Mouse (Mus musculus) layer of hippocampus, postnatal 14 days (tissue): Measurements from ENCODE around the gene Ccnb2. TPM values are rescaled to one million over a fixed set of nuclear protein-coding genes. Genes with fewer than 3 reads are reported as not detected.
"Not testable (repeated sequence)": the region's sequence is repeated elsewhere in the genome, so short reads cannot be mapped to it uniquely, and the experiment has no call there.

Source experiments
- DNase-seq, 2 experiments: peaks; one replicate each; pipeline ENCODE4 v3.0.0; 2021 to 2022; ENCODE audit warnings: low spot score in 2 of 2, mixed read lengths in 1 of 2
- long read RNA-seq, 2 experiments: library from polyadenylated mRNA; stranded (forward); transcript quantifications; one replicate each; pipeline ENCODE4 v2.0.0; 2021
- total RNA-seq, 2 experiments: library from RNA; stranded (reverse); gene quantifications; 2 replicates each; pipeline ENCODE4 v1.2.3; 2021

Ccnb2 gene
- 1 to 10 TPM; 2.3 to 2.4 TPM for total RNA-seq
- long read RNA-seq, experiment 1, partial matches to known transcripts: 0 of 3 reads
- long read RNA-seq, experiment 1, other reads (novel, unspliced or antisense): 0 of 3 reads
- long read RNA-seq, experiment 2, partial matches to known transcripts: 4 of 5 reads
- long read RNA-seq, experiment 2, other reads (novel, unspliced or antisense): 0 of 5 reads

GRCm38 (mm10) chr9:70421257-70422056 lies at the start of gene Ccnb2:
Gene Ccnb2, minus strand, starts transcription at chr9:70421547.
- DNase-seq: peak; percentile 77 to 90

GRCm38 (mm10) chr9:70463091-70463490 lies 41.7 kb upstream of the Ccnb2 start:
- DNase-seq: not testable (repeated sequence)

- DNase-seq: no peak
Observed at GRCm38 (mm10) chr9:70452371-70452770, 31.0 kb upstream of the Ccnb2 start.

- no peak for DNase-seq
Observed at GRCm38 (mm10) chr9:70449072-70449471, 27.7 kb upstream of the Ccnb2 start.

- DNase-seq: no peak
Observed at GRCm38 (mm10) chr9:70439959-70440358, 18.6 kb upstream of the Ccnb2 start.

GRCm38 (mm10) chr9:70422661-70423060 lies 1.3 kb upstream of the Ccnb2 start:
- no peak for DNase-seq

- no peak for DNase-seq
Observed at GRCm38 (mm10) chr9:70416412-70416811, 4.9 kb downstream of the Ccnb2 start.

- DNase-seq: no peak
Observed at GRCm38 (mm10) chr9:70413038-70413437, 8.3 kb downstream of the Ccnb2 start.

- no peak for DNase-seq
Observed at GRCm38 (mm10) chr9:70410668-70411067, 10.7 kb downstream of the Ccnb2 start.

GRCm38 (mm10) chr9:70409743-70410142 lies 11.6 kb downstream of the Ccnb2 start:
- no peak for DNase-seq

- peak in 1 of 2 experiments; percentile 29 for DNase-seq
Observed at GRCm38 (mm10) chr9:70408791-70409190, 12.6 kb downstream of the Ccnb2 start.

GRCm38 (mm10) chr9:70406596-70406995 lies 14.8 kb downstream of the Ccnb2 start:
- no peak for DNase-seq

GRCm38 (mm10) chr9:70401937-70402539 lies 19.3 kb downstream of the Ccnb2 start:
- DNase-seq: peak in 1 of 2 experiments; percentile 22

- no peak for DNase-seq
Observed at GRCm38 (mm10) chr9:70396083-70396482, 25.3 kb downstream of the Ccnb2 start.

GRCm38 (mm10) chr9:70395617-70396016 lies 25.7 kb downstream of the Ccnb2 start:
- no peak for DNase-seq

GRCm38 (mm10) chr9:70392563-70392907 lies 28.8 kb downstream of the Ccnb2 start:
- peak; percentile 54 to 77 for DNase-seq

GRCm38 (mm10) chr9:70391660-70392562 lies 29.4 kb downstream of the Ccnb2 start:
- no peak for DNase-seq

- DNase-seq: no peak
Observed at GRCm38 (mm10) chr9:70391042-70391441, 30.3 kb downstream of the Ccnb2 start.

- DNase-seq: no peak
Observed at GRCm38 (mm10) chr9:70389548-70389947, 31.8 kb downstream of the Ccnb2 start.

GRCm38 (mm10) chr9:70387410-70388119 lies 33.8 kb downstream of the Ccnb2 start:
- DNase-seq: no peak
